Mouse (Mus musculus) kidney, adult 2 months (tissue): ENCODE results near the gene Rad51. TPM values are rescaled to one million over a fixed set of nuclear protein-coding genes. Genes with fewer than 3 reads are reported as not detected.

Source experiments
- DNase-seq: peaks from one replicate; pipeline ENCODE4 v3.0.0; 2021
- H3K27ac ChIP-seq: fragments of 200-500 bp; 2 replicates; pipeline ENCODE4 v1.5.1; 2012; ENCODE audit warnings: low read depth, low read length, control low read depth, inconsistent platforms; ENCODE audit not compliant: insufficient read depth
- H3K27me3 ChIP-seq: fragments of 200-500 bp; replicated peaks from 2 replicates; pipeline ENCODE4 v1.6.1; 2012; ENCODE audit warnings: mild to moderate bottlenecking, moderate library complexity, low read length, inconsistent platforms; ENCODE audit not compliant: control insufficient read depth, insufficient read depth
- H3K36me3 ChIP-seq: fragments of 200-500 bp; 2 replicates; pipeline ENCODE4 v1.6.1; 2012; ENCODE audit warnings: mild to moderate bottlenecking, moderate library complexity, low read length, inconsistent platforms; ENCODE audit not compliant: control insufficient read depth, insufficient read depth
- H3K4me1 ChIP-seq: fragments of 200-500 bp; 2 replicates; pipeline ENCODE4 v1.6.1; 2011; ENCODE audit warnings: low read length; ENCODE audit not compliant: control insufficient read depth, insufficient read depth
- H3K4me3 ChIP-seq: fragments of 200-500 bp; 2 replicates; pipeline ENCODE4 v1.5.1; 2011; ENCODE audit warnings: mild to moderate bottlenecking, low read depth, low read length, control low read depth; ENCODE audit not compliant: insufficient read depth
- CTCF ChIP-seq: fragments of 200-500 bp; conservative IDR thresholded peaks from 2 replicates; pipeline ENCODE4 v1.5.1; 2011; ENCODE audit warnings: low read depth, mild to moderate bottlenecking, control low read depth, low read length, moderate library complexity, mixed read lengths; ENCODE audit not compliant: insufficient read depth, insufficient read length
- POLR2A ChIP-seq: fragments of 200-500 bp; IDR thresholded peaks from one replicate; pipeline ENCODE4 v1.6.1; 2011; ENCODE audit warnings: low read depth, low read length, control low read depth
- WGBS: fragments of 180-500 bp; shearing (Covaris S2); methylation state at CpG from one replicate; pipeline ENCODE4 v1.1.7; 2018; 5-methylcytosine and 5-hydroxymethylcytosine counted together
- polyA plus RNA-seq: library from polyadenylated mRNA; depleted of rRNA; stranded (reverse); fragments of >200 nt; gene quantifications from 2 replicates; pipeline ENCODE4 v1.2.3, GENCODE M21; 2012; rRNA removed

Gene Rad51
- polyA plus RNA-seq, result 0.99 and 1.2 TPM in 2 replicates

DNA sequence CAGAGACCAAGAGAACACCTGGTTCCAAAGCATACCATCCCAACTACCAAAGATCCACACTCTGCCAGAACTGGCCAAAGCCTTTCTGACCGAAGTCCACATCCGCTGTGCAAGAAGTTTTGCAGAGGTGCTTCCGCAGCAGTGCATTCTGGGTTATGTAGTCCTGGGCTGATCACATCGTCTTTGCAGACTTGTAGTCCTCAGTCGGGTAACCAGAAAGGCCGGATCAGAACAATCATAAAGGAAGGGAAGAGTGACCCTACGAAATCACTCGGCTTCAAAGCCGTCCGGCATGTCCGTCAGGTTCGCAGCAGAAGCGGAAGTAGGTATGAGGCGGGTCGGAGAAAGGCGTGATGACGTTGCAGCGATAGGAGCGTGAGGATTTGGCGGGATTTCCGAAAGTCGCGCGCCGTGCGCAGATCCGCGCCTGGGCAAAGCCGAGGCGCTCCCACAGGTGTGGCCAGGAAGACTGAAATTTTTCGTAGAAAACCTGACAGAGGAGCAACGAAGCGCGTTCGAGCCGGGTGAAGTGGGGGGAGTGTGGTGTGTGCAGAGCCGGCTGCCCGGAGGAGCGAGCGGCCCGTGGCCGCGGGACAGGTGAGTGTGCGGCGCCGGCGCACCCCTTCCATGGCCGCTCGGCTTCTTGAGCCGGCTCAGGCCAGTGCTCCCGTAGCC lies at the start of gene Rad51:
Gene Rad51 (plus strand): TSS at position 356 of the 675 bp plus-strand sequence.
- under 1% methylated on average over 51 of the region's 51 CpGs for WGBS
- H3K4me1 ChIP-seq, result no peaks in the 10 kb centered on the region

GRCm38 (mm10) chr2:119072397-119072796 lies 40.2 kb upstream of the Rad51 start:
- Histone ChIP-seq H3K27me3 (no peaks in the 10 kb centered on the region), H3K4me3 (no peak overlapping the region), H3K4me1 (no peaks in the 10 kb centered on the region), H3K36me3 (no peaks in the 10 kb centered on the region), H3K27ac (no peak overlapping the region)
- TF ChIP-seq POLR2A (no peak), CTCF (no peak)
- WGBS, result 93% methylated on average over 4 of the region's 4 CpGs
- DNase-seq, result no peak

More for the DNA sequence above, at the start of gene Rad51:
- Histone ChIP-seq H3K4me3 (peak within 1 kb of the TSS; percentile 68), H3K36me3 (no peaks in the 10 kb centered on the region), H3K27ac (peak within 1 kb of the TSS; percentile 96), H3K27me3 (no peaks in the 10 kb centered on the region)
- DNase-seq, result peak; percentile 94
- no peak for TF ChIP-seq CTCF
- no peak for TF ChIP-seq POLR2A

GRCm38 (mm10) chr2:119086156-119086555 lies 26.4 kb upstream of the Rad51 start:
- H3K27me3 ChIP-seq, result no peaks in the 10 kb centered on the region
- no peak overlapping the region for H3K27ac ChIP-seq
- WGBS, result 89% methylated on average over 2 of the region's 2 CpGs
- no peaks in the 10 kb centered on the region for H3K36me3 ChIP-seq
- H3K4me1 ChIP-seq, result no peaks in the 10 kb centered on the region
- no peak for DNase-seq
- no peak overlapping the region for H3K4me3 ChIP-seq
- TF ChIP-seq CTCF (no peak), POLR2A (no peak)

DNA sequence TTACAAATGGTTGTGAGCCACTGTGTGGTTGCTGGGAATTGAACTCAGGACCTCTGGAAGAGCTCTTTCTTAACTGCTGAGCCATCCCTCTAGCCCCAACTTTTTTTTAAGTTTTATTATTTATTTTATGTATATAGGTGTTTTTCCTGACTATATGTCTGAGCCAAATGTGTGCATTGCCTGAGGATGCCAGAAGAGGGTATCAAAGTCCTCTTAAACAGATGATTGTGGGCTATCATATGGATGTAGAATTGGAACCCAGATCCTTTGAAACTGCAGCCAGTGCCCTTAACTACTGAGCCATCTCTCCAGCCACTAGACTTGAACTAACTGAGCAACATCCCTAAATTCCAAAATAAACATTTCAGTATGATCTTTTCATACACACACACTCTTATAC lies 11.0 kb upstream of the Rad51 start:
- Histone ChIP-seq H3K36me3 (no peaks in the 10 kb centered on the region), H3K27me3 (no peaks in the 10 kb centered on the region), H3K4me1 (no peaks in the 10 kb centered on the region), H3K27ac (no peak overlapping the region), H3K4me3 (no peak overlapping the region)
- TF ChIP-seq CTCF (no peak), POLR2A (no peak)
- DNase-seq, result no peak

DNA sequence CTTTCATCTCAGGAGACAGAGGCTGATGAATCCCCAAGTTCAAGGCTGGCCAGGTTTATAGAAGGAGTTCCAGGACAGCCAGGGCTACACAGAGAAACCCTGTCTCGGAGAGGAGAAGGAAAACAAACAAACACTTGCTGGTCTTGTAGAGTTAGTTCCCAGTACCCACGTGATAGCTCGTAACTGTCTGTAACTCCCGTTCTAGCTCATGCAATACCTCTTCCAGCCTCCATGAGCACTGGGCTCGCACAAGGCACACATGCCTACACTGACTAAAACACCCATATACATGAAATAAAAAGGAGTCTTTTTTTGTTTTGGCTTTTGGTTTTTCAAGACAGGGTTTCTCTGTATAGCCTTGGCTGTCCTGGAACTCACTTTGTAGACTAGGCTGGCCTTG lies 6.0 kb upstream of the Rad51 start:
- no peaks in the 10 kb centered on the region for H3K4me1 ChIP-seq
- TF ChIP-seq POLR2A (no peak), CTCF (no peak)
- H3K36me3 ChIP-seq, result no peaks in the 10 kb centered on the region
- H3K4me3 ChIP-seq, result no peak overlapping the region
- no peak for DNase-seq
- no peak overlapping the region for H3K27ac ChIP-seq
- WGBS, result 74% methylated on average over 5 of the region's 5 CpGs
- no peaks in the 10 kb centered on the region for H3K27me3 ChIP-seq

- WGBS, result 64% methylated on average over 4 of the region's 4 CpGs
- Histone ChIP-seq H3K36me3 (no peaks in the 10 kb centered on the region), H3K4me3 (no peak overlapping the region), H3K4me1 (no peaks in the 10 kb centered on the region), H3K27ac (no peak overlapping the region), H3K27me3 (no peaks in the 10 kb centered on the region)
- TF ChIP-seq POLR2A (no peak), CTCF (no peak)
- peak; percentile 57 for DNase-seq
These were observed 4.0 kb upstream of the Rad51 start for GRCm38 (mm10) chr2:119108554-119108953.

- no peaks in the 10 kb centered on the region for H3K4me1 ChIP-seq
- no peak for DNase-seq
- no peaks in the 10 kb centered on the region for H3K27me3 ChIP-seq
- TF ChIP-seq CTCF, result no peak
- no peak for TF ChIP-seq POLR2A
- WGBS, result 90% methylated on average over 3 of the region's 3 CpGs
- no peak overlapping the region for H3K4me3 ChIP-seq
- H3K27ac ChIP-seq, result no peak overlapping the region
- H3K36me3 ChIP-seq, result no peaks in the 10 kb centered on the region
These were observed 1.5 kb upstream of the Rad51 start for GRCm38 (mm10) chr2:119111060-119111459.
